Mouse (Mus musculus) brain, adult 2 months (tissue): Measurements from ENCODE around the gene Tnni1.

ENCODE experiments used
- DNase-seq: peaks from one replicate; pipeline ENCODE4 v3.0.0; 2011; ENCODE audit warnings: low read depth, low spot score

Gene Tnni1

DNA sequence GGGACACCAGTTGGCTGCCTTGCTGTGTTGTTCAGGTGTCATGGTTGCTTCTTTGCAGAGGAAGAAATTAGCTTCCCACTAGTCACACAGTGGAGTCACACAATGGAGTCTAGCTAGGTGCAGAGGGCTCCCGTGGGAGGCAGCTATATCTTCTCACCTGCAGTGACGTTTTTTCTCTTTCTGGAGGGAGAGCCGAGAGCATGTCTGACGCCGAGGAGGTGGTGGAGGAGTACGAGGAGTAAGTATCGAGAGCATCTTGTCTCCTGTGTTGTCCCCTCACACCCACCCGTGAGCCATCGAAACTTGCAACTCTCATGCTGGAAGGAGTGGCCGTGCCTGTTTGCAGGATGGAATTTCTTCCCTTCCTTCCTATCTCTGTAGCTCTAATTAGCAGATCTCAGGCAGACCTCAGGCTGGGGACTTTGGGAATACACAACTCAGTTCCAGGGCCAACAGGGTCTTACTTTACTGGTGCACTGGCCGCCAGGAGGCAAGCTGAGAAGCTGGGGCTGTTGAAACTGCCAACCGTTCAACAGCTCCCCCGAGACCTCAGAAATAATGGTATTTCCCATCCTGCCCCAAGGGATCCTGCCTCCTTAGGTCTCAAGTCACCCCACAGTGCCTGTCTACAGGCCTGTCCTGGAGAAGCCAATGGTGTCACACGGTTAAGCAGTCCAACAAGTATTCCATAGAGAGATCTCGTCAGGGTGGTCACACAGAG lies 61.6 kb downstream of the Tnni1 start:
- DNase-seq = peak; percentile 65

DNA sequence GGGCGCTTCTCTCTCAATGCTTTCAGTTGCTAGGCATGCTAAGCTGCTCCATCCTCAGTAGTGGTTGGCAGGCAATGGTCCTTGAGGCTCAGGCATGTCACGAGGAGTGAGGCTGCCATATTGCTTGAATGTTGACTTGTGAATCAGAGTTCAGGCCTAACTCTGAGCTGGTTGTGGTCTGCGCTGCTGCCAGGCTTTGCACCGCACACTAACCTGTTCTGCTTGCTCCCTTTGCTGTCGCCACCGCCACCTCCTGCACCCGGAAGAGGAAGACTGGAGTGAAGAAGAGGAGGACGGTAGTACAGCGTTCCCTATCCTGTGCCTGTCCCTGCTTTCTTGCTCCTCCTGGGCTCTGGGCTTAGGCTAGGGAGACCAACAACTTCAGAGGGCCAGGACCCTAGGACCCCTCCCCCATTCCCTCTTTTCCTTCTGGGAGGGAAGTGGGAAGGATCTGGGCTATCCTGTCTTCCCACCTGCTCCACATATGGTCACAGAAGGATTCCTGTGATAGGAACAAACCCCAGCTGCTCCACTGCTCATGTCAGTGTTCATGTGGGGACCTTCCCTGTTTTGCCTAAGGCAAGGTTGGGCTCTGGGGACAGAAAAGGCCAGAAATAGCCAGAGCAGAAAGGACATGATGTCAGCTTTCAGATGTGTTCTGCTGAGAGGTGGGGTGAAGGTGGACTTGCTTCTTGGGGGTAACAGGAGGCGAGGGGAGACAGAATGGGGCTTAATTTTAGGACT lies 64.5 kb downstream of the Tnni1 start:
- no peak for DNase-seq

DNA sequence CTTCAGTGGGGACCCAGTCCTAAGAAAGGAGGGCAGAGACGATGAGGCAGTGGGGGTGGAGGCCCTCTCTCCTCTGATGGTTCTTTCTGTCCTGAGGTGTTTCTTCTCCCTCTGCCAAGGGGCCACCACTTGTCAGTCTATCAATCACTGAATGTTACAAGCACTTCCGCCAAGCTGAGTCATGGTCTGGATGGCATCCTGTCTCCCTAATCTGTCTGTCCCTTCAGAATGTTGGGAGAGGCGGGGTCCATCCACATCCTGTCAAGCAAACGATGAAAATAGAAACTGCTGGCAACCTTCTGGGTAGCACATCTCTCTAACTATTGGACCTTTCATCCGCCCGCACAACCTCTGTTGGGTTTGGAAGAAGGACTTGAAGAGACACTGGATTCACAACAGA lies 65.2 kb downstream of the Tnni1 start:
- no peak for DNase-seq

DNA sequence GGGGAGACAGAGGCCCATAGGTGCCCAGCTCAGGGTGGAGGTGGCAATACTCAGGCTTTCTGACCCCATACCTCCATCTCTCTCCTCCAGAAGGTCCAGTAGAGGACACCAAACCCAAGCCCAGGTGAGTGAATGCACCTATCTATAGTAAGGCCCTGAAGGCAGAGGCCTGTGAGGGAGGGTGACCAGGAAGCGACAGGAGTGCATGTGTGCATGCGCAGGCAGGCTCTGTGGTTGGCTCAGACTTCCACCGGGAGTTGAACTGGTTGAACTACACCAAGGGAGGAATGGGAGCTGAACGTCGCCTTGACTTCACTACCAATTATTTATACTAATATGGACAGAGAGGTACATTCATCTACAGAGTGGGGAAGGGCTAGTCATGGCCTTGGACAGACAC lies 67.4 kb downstream of the Tnni1 start:
- no peak for DNase-seq

DNA sequence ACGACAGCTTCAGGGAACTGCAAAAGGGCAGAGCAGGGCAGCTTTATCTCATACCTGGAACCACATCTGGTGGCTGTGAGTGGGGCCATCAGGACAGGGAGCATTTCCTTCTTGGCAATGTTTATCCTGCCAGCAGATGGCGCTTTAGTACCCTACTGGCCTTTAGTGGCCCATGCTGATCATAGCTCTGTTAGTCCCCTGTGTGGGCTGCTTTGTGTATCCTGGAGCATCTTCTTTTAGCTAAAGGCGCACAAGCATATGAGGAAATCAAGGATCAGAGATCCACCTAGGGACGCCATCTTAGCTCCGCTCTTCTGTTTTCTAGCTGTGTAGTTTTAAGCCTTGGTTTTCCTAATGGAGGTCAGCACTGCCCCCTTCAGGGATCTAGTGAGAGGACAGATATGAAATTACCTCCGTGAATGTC lies 67.9 kb downstream of the Tnni1 start:
- DNase-seq = peak; percentile 70

DNA sequence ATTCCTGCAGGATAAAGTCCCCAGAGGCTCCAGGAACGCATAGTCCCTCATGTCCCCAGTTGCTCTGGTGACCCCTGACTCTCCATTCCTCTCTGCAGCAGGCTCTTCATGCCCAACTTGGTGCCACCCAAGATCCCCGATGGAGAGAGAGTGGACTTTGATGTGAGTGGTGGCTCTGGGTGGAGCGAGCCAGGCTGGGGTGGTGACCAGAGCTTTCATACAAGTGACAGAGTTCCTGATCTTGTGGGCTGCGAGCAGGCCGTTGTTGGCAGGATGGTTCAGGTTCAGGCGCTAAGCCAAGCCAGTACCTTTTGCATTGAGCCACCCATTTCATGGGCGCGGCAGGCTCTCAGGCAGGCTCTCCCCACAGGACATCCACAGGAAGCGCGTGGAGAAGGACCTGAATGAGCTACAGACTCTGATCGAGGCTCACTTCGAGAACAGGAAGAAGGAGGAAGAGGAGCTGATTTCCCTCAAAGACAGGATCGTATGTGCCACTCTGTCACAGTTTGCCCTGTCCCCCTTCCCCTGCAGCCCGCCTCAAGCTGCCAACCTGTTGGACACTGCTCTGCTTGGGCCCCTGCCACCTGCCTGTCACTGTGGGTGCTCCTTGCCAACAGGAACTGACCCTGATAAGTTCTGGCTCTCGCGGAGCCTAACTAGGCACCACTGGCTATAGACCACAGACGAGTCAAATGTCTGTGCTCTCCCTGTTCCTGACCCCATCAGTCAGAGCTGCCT lies 68.5 kb downstream of the Tnni1 start:
- no peak for DNase-seq

DNA sequence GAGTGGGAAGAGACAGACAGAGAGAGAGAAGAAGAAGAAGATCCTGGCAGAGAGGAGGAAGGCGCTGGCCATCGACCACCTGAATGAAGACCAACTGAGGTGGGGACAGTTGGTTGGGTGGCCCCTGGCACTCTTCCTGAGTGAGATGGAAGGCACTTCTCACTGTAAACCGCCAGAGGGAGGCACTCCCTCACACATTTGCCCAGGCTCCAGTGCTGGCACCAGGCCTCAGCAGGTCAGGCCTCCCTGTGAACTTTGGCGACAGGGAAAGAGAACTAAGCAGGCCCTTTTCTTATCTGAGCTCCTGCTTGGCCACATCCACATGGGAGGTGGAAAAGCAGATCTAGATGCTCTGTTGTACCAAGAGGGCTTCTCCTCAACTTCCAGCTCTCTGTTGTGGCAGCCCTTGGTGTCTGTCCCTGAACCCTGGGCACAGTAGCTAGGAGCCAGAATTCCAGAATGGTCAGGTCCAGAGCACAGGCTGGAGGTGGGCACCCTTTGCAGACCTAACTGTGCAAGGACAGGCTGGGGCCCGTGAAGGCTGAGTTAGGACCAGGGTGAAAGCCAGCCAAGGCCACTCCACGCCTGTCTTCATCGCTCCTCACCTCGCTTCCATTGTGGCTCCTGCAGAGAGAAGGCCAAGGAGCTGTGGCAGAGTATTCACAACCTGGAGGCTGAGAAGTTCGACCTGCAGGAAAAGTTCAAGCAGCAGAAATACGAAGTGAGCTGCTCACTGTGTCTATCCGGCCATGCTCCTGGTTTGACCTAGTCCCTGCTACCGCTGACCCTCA lies 71.7 kb downstream of the Tnni1 start:
- peak; percentile 55 for DNase-seq

DNA sequence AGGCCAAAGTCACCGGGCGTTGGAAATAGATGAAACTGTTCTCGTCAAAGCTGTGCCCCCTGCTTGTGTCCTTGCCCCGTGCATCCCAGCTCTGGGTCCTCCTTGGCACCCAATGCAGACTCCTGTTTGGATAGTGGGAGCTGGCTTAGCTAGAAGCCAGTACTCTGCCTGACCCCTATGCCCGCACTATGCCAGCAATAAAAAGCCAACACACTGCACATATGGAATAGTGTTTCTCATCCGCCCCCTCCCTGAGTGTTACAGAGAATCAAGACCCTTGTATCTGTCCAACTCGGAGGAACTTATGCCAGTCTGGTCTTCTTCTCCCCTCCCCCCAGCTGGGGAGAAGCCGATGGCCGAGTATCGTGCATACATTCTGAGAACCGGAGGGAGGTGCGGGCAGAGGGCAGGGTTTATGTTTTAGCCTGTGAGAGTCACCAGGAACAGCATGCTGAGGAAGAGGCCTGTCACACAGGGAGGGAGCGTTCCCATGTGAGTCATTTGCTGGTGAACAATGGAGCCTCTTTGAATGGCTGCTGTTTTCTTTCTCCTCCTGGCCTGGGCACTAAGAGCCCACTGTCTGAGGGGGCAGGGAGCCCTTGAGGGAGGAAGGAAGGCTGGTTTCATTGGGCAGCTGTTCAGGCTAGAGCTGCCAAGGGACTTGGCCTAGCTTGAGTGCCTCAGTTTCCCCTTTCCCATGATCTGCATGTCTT lies 73.0 kb downstream of the Tnni1 start:
- DNase-seq = peak; percentile 89

DNA sequence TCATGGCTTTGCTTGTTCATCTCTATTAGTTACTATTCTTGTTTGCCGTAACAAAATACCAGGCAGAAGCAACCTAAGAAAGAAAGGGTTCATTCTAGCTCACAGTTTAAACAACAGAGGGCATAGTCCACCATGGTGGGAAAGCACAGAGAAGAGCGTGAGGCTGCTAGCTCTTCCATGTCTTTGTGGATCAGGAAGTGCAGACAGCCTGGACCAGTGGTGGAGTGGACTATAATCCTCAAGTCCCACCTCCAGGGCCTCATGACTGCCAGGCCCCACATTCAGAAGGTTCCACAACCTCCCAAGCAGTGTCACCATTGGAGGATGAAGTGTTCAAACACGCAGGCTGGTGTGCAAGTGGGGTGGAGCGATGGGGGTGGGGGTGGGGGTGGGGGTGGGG lies 74.0 kb downstream of the Tnni1 start:
- DNase-seq = no peak

DNA sequence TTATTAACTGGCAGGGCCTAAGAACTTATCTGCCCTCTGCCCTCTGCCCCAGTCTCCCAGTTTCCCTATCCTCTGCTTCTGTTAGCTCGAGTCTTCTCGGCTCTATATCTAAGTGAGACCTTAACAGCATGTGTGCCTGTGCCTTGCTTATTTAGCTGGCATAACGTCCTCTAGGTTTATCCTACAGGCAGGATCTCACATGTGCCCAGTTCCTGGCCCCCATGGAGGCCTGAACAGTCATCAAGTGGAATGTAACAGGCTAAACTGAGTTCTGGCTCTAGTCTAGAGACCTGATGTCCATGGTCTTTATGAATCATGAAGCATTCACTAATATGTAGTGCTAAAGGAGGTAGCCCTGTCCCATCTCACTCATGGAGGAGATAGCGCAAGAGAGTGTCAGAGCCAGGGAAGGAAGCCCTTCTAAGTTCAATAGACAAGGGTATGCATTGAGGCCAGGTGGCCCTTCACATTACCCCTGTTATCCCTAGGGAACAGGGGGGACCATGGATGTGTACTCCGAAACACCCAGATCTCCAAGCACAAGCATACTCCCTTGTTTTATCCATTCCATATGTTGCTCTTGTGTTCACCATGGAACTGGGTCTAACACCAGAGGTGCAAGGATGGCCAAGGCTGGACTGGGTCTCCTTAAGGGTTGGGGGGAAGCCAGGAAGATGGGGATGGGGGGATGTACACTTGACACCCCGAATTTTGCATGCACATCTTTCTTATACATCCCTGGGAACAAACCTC lies 75.5 kb downstream of the Tnni1 start:
- no peak for DNase-seq

DNA sequence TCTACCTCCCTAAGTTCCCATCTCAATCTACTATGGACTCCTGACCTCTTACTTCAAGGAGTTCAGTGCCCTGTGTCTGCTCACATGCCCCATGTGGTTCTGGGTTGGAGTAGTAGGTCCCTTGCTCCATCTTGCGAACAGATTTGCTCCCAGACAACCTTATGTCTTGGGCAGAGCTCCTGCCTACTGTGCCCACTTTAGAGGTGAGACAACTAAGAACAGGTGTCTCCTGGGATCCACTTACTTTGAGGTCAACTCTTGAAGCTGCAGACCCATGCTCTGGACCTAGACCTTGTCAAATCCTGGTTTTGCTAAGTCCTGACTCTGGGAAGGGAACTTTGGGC lies 76.1 kb downstream of the Tnni1 start:
- DNase-seq = no peak

DNA sequence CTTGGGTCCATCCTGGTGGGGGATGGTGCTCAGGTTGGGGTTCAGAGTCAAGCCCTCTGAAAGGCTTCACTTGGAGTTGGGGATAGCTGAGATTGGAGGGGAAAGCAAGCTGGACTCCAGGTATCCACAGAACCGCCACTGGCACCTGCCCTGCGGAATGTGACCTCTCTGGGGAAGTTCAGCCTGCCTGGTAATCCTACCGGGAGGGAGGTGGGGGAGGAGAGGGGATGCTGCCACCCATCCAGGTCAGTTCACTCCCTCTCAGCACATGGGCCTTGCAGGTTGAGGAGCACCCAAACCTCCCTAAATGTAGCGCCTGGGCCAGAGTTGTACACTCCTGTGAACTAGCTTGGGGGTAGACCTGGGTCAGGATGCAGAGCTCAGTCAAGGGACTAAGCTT lies 76.8 kb downstream of the Tnni1 start:
- DNase-seq = no peak

DNA sequence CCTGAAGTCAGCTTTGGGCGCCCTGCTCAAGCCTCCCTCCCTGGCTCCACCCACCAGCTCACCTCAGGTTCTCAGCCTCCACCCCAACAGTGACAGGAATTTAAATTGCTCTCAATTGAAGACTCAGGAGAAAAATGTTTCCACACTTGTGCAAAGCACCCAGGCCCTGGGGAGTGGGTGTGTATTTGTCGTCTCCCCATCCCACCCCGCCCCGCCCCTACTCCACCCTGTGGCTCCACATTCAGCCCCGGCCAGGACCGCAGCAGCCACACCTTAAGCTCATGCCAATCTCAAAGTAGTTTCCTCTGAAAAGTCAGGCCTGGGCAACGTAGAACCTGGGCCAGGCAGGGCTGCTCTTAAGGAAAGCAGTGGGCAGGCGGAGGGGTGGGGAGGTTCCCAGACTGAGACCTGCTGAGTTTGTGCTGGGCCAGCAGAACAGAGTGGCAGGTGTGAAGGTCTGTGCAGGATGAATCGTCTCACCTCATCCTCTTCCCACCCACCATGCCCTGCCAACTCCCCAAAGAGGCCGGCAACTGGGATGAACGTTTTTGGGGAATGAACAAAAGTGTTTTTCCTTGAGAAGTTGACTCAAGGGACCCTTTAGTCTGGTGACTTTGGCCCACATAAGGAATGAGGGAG lies 78.0 kb downstream of the Tnni1 start:
- DNase-seq = no peak

DNA sequence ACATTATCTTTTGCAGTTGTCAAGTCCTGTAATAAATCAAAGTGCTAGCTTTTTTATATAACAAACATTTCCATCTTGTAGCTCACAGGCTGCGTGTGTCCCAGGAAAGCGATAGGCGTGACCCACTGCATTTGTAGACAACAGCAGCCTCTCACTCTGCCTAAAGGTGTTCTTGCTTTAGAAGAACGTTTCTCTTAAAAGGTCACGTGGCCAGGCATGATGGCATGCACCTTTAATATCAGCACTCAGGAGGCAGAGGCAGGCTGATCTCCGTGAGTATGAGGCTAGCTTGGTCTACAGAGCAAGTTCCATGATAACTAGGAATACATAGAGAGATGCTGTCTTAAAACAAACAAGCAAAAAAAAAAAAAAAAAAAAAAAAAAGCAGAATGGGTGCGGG lies 79.3 kb downstream of the Tnni1 start:
- no peak for DNase-seq
